Mouse (Mus musculus): ENCODE measurements around the gene Exosc10. TPM values are rescaled to one million over a fixed set of nuclear protein-coding genes. Genes with fewer than 3 reads are reported as not detected.

The Exosc10 gene
- total and polyA plus RNA-seq, 2 experiments from 2014 or later: 70.8 to 78.8 TPM

DNA sequence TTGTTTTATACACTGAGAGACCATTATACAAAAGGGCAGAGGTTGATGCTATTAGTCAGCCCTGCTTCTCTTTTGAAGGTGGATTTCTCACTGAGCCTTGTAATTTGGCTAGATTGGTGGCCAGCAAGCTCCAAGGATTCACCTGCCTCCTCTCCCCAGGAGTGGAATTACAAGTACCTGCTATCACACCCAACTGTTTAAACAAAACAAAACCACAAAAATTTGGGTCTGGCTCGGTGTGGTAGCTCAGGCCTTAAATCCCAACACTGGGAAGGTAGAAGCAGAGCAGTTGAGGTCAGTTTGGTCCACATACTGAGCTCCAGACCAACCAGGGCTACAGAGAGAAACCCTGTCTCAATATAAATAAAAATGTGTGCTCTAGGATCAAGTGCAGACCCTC is 61.6 kb downstream of the Exosc10 start:
- Histone ChIP-seq H3K9me3 (ENCODE audit: low read length) (no peaks in the 10 kb centered on the region), H3K4me1 (ENCODE audit: insufficient read depth, low read length) (no peaks in the 10 kb centered on the region), H3K27me3 (ENCODE audit: insufficient read depth, low read length) (no peaks in the 10 kb centered on the region), H3K36me3 (ENCODE audit: insufficient read depth, low read length) (peaks cover 41% of the 10 kb centered on the region), H3K4me3 (ENCODE audit: low read depth, low read length) (no peak overlapping the region), H3K27ac (ENCODE audit: low read depth, low read length) (no peak overlapping the region), H3K9ac (replicated peaks; ENCODE audit: low read length, poor library complexity, severe bottlenecking) (no peak overlapping the region), H3K4me2 (ENCODE audit: low read depth, low read length, poor library complexity, severe bottlenecking) (no peak overlapping the region)
- 86% methylated on average over 1 of the region's 1 CpGs for WGBS
- no peak for DNase-seq (ENCODE audit: low spot score)
- ATAC-seq (ENCODE audit: low FRiP score): no peak
- no peak for TF ChIP-seq CTCF (IDR thresholded peaks at IDR 0.05)

DNA sequence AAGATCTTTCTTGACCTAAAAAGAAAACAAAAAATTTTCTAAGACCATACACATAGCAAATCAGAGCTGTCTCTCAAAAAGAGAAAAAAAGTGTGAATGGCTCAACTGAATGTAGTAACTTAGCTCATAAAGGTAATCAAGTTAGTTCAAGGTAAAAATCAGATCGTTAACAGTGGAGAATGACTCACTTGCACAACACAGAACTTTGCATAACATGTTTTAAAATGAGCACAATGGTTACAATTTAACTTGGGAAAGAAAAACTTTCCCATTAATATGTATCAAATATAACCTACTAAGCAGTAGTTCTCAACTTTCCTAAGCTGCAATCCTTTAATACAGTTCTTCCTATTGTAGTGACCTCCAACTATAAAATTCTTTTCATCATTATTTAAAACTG is 62.5 kb downstream of the Exosc10 start:
- Histone ChIP-seq H3K4me1 (ENCODE audit: insufficient read depth, low read length) (no peaks in the 10 kb centered on the region), H3K4me2 (ENCODE audit: low read depth, low read length, poor library complexity, severe bottlenecking) (no peak overlapping the region), H3K9ac (replicated peaks; ENCODE audit: low read length, poor library complexity, severe bottlenecking) (no peak overlapping the region), H3K9me3 (ENCODE audit: low read length) (no peaks in the 10 kb centered on the region), H3K4me3 (ENCODE audit: low read depth, low read length) (no peak overlapping the region), H3K36me3 (ENCODE audit: insufficient read depth, low read length) (peaks cover 41% of the 10 kb centered on the region), H3K27me3 (ENCODE audit: insufficient read depth, low read length) (no peaks in the 10 kb centered on the region), H3K27ac (ENCODE audit: low read depth, low read length) (no peak overlapping the region)
- DNase-seq (ENCODE audit: low spot score): no peak
- ATAC-seq (ENCODE audit: low FRiP score): no peak
- TF ChIP-seq CTCF (IDR thresholded peaks at IDR 0.05): no peak
- 92% methylated on average over 1 of the region's 1 CpGs for WGBS

DNA sequence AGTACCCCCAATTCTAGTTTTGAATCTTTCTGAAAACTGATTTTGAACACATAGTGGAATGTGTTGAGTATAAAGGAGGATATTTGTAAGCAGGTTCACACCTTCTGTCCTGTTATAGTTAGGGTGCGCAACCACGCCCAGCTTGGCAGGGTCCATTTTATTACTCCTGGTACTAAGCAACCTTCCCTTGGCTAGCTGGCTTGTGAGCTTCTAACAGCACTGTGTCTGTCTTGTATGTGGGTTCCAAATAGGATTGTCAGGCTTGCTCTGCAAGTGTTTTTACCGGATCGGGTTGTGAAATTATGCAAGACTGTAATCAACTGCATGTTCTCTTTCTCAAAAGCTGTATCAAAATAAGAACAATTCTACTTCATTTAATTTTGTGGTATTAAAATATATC is 64.3 kb downstream of the Exosc10 start:
- H3K9ac ChIP-seq (replicated peaks; ENCODE audit: low read length, poor library complexity, severe bottlenecking): no peak overlapping the region
- 89% methylated on average over 4 of the region's 4 CpGs for WGBS
- no peak overlapping the region for H3K4me3 ChIP-seq (ENCODE audit: low read depth, low read length)
- no peak for TF ChIP-seq CTCF (IDR thresholded peaks at IDR 0.05)
- H3K27ac ChIP-seq (ENCODE audit: low read depth, low read length): no peak overlapping the region
- H3K27me3 ChIP-seq (ENCODE audit: insufficient read depth, low read length): no peaks in the 10 kb centered on the region
- no peaks in the 10 kb centered on the region for H3K9me3 ChIP-seq (ENCODE audit: low read length)
- no peak for ATAC-seq (ENCODE audit: low FRiP score)
- no peaks in the 10 kb centered on the region for H3K4me1 ChIP-seq (ENCODE audit: insufficient read depth, low read length)
- H3K4me2 ChIP-seq (ENCODE audit: low read depth, low read length, poor library complexity, severe bottlenecking): no peak overlapping the region
- H3K36me3 ChIP-seq (ENCODE audit: insufficient read depth, low read length): peaks cover 41% of the 10 kb centered on the region
- DNase-seq (ENCODE audit: low spot score): no peak

DNA sequence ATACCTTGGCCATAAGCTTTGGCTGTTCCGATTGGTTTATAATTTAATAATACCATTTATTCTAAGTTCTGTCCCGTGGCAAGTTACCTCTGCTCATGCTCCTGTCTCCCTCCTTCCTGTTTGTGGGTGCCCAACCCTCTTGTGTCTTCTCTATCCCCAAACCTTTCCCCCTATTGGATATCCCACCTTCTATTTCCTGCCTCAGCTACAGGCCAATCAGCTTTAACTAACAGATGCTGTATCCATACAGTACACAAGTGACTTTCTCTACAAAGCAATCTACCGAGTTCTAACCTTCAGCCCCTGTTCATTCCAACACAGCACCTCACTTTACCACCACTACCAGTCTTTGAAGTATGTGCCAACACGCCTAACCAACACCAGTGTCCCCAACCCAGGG is 65.4 kb downstream of the Exosc10 start:
- 92% methylated on average over 4 of the region's 4 CpGs for WGBS
- no peak for ATAC-seq (ENCODE audit: low FRiP score)
- no peaks in the 10 kb centered on the region for H3K4me1 ChIP-seq (ENCODE audit: insufficient read depth, low read length)
- no peak for TF ChIP-seq CTCF (IDR thresholded peaks at IDR 0.05)
- H3K36me3 ChIP-seq (ENCODE audit: insufficient read depth, low read length): peaks cover 36% of the 10 kb centered on the region
- DNase-seq (ENCODE audit: low spot score): no peak
- no peak overlapping the region for H3K4me3 ChIP-seq (ENCODE audit: low read depth, low read length)
- H3K27ac ChIP-seq (ENCODE audit: low read depth, low read length): no peak overlapping the region
- no peaks in the 10 kb centered on the region for H3K27me3 ChIP-seq (ENCODE audit: insufficient read depth, low read length)
- H3K4me2 ChIP-seq (ENCODE audit: low read depth, low read length, poor library complexity, severe bottlenecking): no peak overlapping the region
- H3K9me3 ChIP-seq (ENCODE audit: low read length): no peaks in the 10 kb centered on the region
- no peak overlapping the region for H3K9ac ChIP-seq (replicated peaks; ENCODE audit: low read length, poor library complexity, severe bottlenecking)

DNA sequence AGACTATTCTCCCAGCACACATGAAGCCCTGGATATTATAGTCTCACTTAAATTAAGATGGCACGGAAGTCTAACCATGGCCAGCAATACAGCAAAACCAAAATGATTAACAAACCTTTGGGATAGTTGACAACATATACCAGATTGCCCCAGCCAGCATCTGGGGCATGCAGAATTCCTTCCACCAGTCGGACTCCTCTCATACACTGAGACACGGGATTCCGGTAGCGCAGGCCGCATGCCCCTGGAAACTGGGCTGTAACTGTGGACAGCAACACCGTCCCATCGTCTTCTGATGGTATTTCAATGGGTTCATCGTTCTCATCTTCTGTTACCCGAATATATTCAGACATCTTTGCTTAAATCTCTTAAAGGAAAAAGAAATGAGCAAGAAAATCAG is 66.8 kb downstream of the Exosc10 start:
- Histone ChIP-seq H3K27me3 (ENCODE audit: insufficient read depth, low read length) (no peaks in the 10 kb centered on the region), H3K4me2 (ENCODE audit: low read depth, low read length, poor library complexity, severe bottlenecking) (peak overlapping the region; percentile 79; the same call in 1 of the 2 replicates), H3K9me3 (ENCODE audit: low read length) (no peaks in the 10 kb centered on the region), H3K4me3 (ENCODE audit: low read depth, low read length) (no peak overlapping the region), H3K36me3 (ENCODE audit: insufficient read depth, low read length) (peaks cover 22% of the 10 kb centered on the region), H3K27ac (ENCODE audit: low read depth, low read length) (no peak overlapping the region), H3K9ac (replicated peaks; ENCODE audit: low read length, poor library complexity, severe bottlenecking) (no peak overlapping the region), H3K4me1 (ENCODE audit: insufficient read depth, low read length) (no peaks in the 10 kb centered on the region)
- DNase-seq (ENCODE audit: low spot score) (no peak), ATAC-seq (ENCODE audit: low FRiP score) (no peak)
- 87% methylated on average over 10 of the region's 10 CpGs for WGBS
- no peak for TF ChIP-seq CTCF (IDR thresholded peaks at IDR 0.05)

DNA sequence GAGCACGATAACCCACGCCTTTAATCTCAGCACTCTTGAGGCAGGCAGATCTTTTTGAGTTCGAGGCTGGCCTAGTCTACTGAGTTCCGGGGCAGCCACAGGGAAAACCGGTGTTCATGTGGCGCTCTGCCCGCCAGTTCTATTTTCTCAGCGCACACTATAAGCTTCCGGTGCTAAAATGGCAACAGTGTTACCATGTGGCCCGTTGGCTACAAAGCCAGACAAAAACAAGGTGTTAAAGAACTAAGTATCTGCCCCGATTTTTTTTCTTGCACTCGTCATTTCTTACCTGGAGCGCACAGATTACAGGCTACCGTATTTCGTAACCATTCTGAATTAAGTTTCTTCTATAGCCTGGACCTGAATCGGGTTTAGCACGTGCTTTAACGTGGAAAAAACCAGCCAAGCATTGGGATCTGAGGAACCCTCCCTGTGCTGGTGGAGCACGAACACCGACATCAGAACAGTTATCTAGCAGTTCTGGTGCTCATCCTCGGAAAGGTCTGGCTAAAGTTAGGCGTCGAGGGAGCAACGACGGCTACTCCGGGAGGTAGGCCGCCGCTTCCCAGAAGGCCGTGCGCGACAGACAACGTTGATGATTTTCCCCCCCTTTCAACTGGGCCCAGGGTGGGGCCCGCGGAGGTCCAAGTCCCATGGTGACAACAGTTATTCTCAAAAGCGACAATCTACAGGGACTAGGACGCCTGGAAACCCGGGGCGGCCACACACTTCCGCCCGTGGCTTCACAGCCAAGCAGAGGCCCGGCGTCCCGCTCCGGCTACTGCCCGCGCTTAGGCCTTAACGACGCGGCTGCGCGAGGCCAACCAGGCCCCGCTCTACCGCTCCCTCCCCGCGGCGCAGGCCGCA is 67.8 kb downstream of the Exosc10 start:
- Histone ChIP-seq H3K4me3 (ENCODE audit: low read depth, low read length) (peak overlapping the region; percentile 100), H3K9ac (replicated peaks; ENCODE audit: low read length, poor library complexity, severe bottlenecking) (peak overlapping the region; percentile 100), H3K27ac (ENCODE audit: low read depth, low read length) (peak overlapping the region; percentile 98), H3K9me3 (ENCODE audit: low read length) (no peaks in the 10 kb centered on the region), H3K27me3 (ENCODE audit: insufficient read depth, low read length) (no peaks in the 10 kb centered on the region), H3K4me2 (ENCODE audit: low read depth, low read length, poor library complexity, severe bottlenecking) (peak overlapping the region; percentile 79), H3K4me1 (ENCODE audit: insufficient read depth, low read length) (no peaks in the 10 kb centered on the region), H3K36me3 (ENCODE audit: insufficient read depth, low read length) (peaks cover 17% of the 10 kb centered on the region; the same call in 1 of the 2 replicates)
- TF ChIP-seq CTCF (IDR thresholded peaks at IDR 0.05): no peak
- DNase-seq (ENCODE audit: low spot score) (peak; percentile 51), ATAC-seq (ENCODE audit: low FRiP score) (peak; percentile 59)
- WGBS: 1% methylated on average over 56 of the region's 57 CpGs
